Mouse (Mus musculus) kidney, adult 10 weeks (tissue): ENCODE results near the gene Tmem136. TPM values are rescaled to one million over a fixed set of nuclear protein-coding genes. Genes with fewer than 3 reads are reported as not detected.

Experiments
- polyA plus RNA-seq: library from polyadenylated mRNA; stranded (reverse); fragments of 350-450 nt; fragmentation: Illumina TruSeq; extraction: RNeasy Lipid Tissue Mini Kit (QIAGEN cat#74804); gene quantifications from one replicate; pipeline ENCODE4 v1.2.3, GENCODE M21; 2014; ENCODE audit warnings: low read depth, low replicate concordance

The Tmem136 gene
- polyA plus RNA-seq, result 22.7 TPM

DNA sequence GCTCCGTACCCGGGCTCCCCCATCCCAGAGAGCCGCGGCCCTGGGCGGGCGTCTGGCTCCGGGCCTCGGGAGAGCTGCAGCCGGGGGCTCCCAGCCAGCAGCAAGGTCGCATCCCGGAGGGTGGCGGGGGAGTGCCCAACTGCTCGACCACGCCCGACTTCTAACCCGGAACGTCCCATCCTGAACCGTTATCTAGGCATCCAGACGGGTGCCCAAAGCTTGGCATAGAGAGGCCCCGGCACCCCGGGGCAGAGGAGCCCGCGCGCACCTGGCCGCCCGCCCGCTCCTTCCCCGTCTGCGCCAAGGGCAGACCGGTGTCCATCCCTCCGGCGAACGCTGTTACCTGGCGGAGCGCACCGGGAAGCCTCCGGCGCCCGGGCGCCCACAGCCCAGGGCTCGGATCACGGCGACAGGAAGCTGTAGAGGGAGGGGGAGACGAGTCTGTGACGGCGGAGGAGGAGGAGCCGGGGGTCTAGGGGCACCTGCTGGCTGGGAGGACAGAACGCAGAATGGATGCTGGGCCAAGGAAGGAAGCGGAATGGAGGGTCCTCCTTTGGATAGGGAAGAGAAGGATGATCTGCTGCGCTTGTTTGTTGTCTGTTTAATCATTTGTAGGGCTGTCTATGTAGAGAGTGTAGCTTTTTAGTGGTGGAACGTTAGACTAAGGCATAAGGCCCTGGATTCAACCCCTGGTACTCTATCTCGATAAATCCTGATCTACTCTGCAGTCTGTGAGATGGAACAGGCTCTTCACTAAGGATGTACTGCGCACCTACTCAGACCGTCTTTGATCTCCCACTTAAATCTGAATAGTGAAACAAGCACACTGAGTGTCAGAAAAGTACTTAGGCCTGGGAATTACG, at the start of gene Tmem136:
Gene Tmem136 (minus strand): TSS at position 437 of the 863 bp plus-strand sequence.

GRCm38 (mm10) chr9:43107187-43107517, 9.2 kb downstream of the Tmem136 start, which contains the start of gene Arhgef12:
Arhgef12 (minus strand) TSS chr9:43107239.

Other genes with a start within 250 kb of the Tmem136 start
- gene Grik4, start 172.1 kb downstream of the Tmem136 start, polyA plus RNA-seq, result not detected
- 78.5 TPM for gene Arhgef12, start 9.3 kb downstream of the Tmem136 start, polyA plus RNA-seq
- gene Pou2f3, start 93.8 kb upstream of the Tmem136 start, polyA plus RNA-seq, result 0.16 TPM
- gene Oaf, start 123.3 kb upstream of the Tmem136 start, polyA plus RNA-seq, result 2.2 TPM
- gene Trim29, start 194.3 kb upstream of the Tmem136 start, polyA plus RNA-seq, result not detected